Mouse (Mus musculus) MEL (cell line): ENCODE results near the gene Gli1. TPM values are rescaled to one million over a fixed set of nuclear protein-coding genes. Genes with fewer than 3 reads are reported as not detected.

Experiments
- DNase-seq: peaks from one replicate; pipeline ENCODE4 v3.0.0; 2011; ENCODE audit warnings: low read depth, low spot score
- H3K27ac ChIP-seq: 2 replicates; pipeline ENCODE4 v1.5.1; 2012; ENCODE audit warnings: low read depth, mild to moderate bottlenecking, control low read depth, low read length, moderate library complexity; ENCODE audit not compliant: control insufficient read depth
- H3K27me3 ChIP-seq, 2 experiments: fragments of 150-350 bp in 1 of 2; sonication (generic) in 1 of 2; 2 replicates each; pipeline ENCODE4 v1.6.1; 2012; ENCODE audit warnings: low read length in 2 of 2, mild to moderate bottlenecking in 2 of 2, improper control_type of control experiment in 1 of 2, moderate library complexity in 1 of 2; ENCODE audit not compliant: insufficient read depth in 2 of 2, control insufficient read depth in 1 of 2
- H3K36me3 ChIP-seq, 2 experiments: 2 replicates each; pipeline ENCODE4 v1.6.1; 2012 to 2014; ENCODE audit warnings: low read length in 2 of 2, improper control_type of control experiment in 1 of 2, inconsistent platforms in 1 of 2, mild to moderate bottlenecking in 1 of 2; ENCODE audit not compliant: insufficient read depth in 2 of 2, control insufficient read depth in 1 of 2
- H3K4me1 ChIP-seq, 2 experiments: fragments of 150-350 bp in 1 of 2; sonication (generic) in 1 of 2; 2 replicates each; pipeline ENCODE4 v1.6.1; 2012; ENCODE audit warnings: low read length in 2 of 2, improper control_type of control experiment in 1 of 2, mild to moderate bottlenecking in 1 of 2; ENCODE audit not compliant: insufficient read depth in 2 of 2, control insufficient read depth in 1 of 2
- H3K4me3 ChIP-seq, 2 experiments: fragments of 150-350 bp in 1 of 2; sonication (generic) in 1 of 2; 2 replicates each; pipeline ENCODE4 v1.5.1; 2012; ENCODE audit warnings: low read depth in 2 of 2, low read length in 2 of 2, mild to moderate bottlenecking in 2 of 2, moderate library complexity in 2 of 2, control low read depth in 1 of 2, improper control_type of control experiment in 1 of 2; ENCODE audit not compliant: control insufficient read depth in 1 of 2, insufficient read depth in 1 of 2
- H3K79me2 ChIP-seq: 2 replicates; pipeline ENCODE4 v1.6.1; 2012; ENCODE audit warnings: mild to moderate bottlenecking, low read length, moderate library complexity; ENCODE audit not compliant: control insufficient read depth, poor library complexity, insufficient read depth
- H3K9ac ChIP-seq: 2 replicates; pipeline ENCODE4 v1.6.1; 2012; ENCODE audit warnings: low read depth, mild to moderate bottlenecking, control low read depth, low read length, moderate library complexity; ENCODE audit not compliant: control insufficient read depth, poor library complexity, severe bottlenecking
- H3K9me3 ChIP-seq: fragments of 150-350 bp; sonication (generic); replicated peaks from 2 replicates; pipeline ENCODE4 v1.6.1; 2012; ENCODE audit warnings: mild to moderate bottlenecking, low read length, improper control_type of control experiment, moderate library complexity; ENCODE audit not compliant: insufficient read depth
- BHLHE40 ChIP-seq: IDR thresholded peaks from 2 replicates; pipeline ENCODE4 v1.6.1; 2012; ENCODE audit warnings: low read depth, mild to moderate bottlenecking, inconsistent platforms, low read length, improper control_type of control experiment, borderline replicate concordance
- CHD2 ChIP-seq: IDR thresholded peaks from 2 replicates; pipeline ENCODE4 v1.6.1; 2011; ENCODE audit warnings: low read length, improper control_type of control experiment
- ELF1 ChIP-seq: IDR thresholded peaks from 2 replicates; pipeline ENCODE4 v1.6.1; 2014; ENCODE audit warnings: low read depth, mild to moderate bottlenecking, inconsistent platforms, low read length, improper control_type of control experiment, moderate library complexity
- ETS1 ChIP-seq: IDR thresholded peaks from 2 replicates; pipeline ENCODE4 v1.6.1; 2012; ENCODE audit warnings: low read depth, mild to moderate bottlenecking, inconsistent platforms, low read length, improper control_type of control experiment, moderate library complexity
- GABPA ChIP-seq: IDR thresholded peaks from 2 replicates; pipeline ENCODE4 v1.6.1; 2012; ENCODE audit warnings: low read depth, mild to moderate bottlenecking, inconsistent platforms, low read length, improper control_type of control experiment, moderate library complexity
- HCFC1 ChIP-seq: IDR thresholded peaks from 2 replicates; pipeline ENCODE4 v1.6.1; 2012; ENCODE audit warnings: low read depth, mild to moderate bottlenecking, inconsistent platforms, low read length, improper control_type of control experiment, moderate library complexity
- KAT2A ChIP-seq: conservative IDR thresholded peaks from 2 replicates; pipeline ENCODE4 v1.6.1; 2012; ENCODE audit warnings: low read depth, low read length, improper control_type of control experiment, inconsistent platforms
- MAFK ChIP-seq: IDR thresholded peaks from 2 replicates; pipeline ENCODE4 v1.6.1; 2011; ENCODE audit warnings: low read depth, mild to moderate bottlenecking, low read length, improper control_type of control experiment, borderline replicate concordance
- MAX ChIP-seq: IDR thresholded peaks from 2 replicates; pipeline ENCODE4 v1.6.1; 2011; ENCODE audit warnings: low read length, improper control_type of control experiment
- MAZ ChIP-seq: IDR thresholded peaks from 2 replicates; pipeline ENCODE4 v1.6.1; 2012; ENCODE audit warnings: low read depth, mild to moderate bottlenecking, inconsistent platforms, low read length, improper control_type of control experiment
- MYB ChIP-seq: IDR thresholded peaks from 2 replicates; pipeline ENCODE4 v1.6.1; 2011; ENCODE audit warnings: mild to moderate bottlenecking, low read depth, low read length, improper control_type of control experiment
- MYC ChIP-seq: IDR thresholded peaks from 2 replicates; pipeline ENCODE4 v1.6.1; 2011; ENCODE audit warnings: low read depth, mild to moderate bottlenecking, low read length, improper control_type of control experiment, moderate library complexity
- NELFE ChIP-seq: IDR thresholded peaks from 2 replicates; pipeline ENCODE4 v1.6.1; 2011; ENCODE audit warnings: low read depth, low read length, improper control_type of control experiment
- POLR2AphosphoS5 ChIP-seq: IDR thresholded peaks from 2 replicates; pipeline ENCODE4 v1.6.1; 2012; ENCODE audit warnings: low read depth, borderline replicate concordance, mild to moderate bottlenecking, inconsistent platforms, low read length, moderate library complexity, mixed read lengths
- SIN3A ChIP-seq: IDR thresholded peaks from 2 replicates; pipeline ENCODE4 v1.6.1; 2012; ENCODE audit warnings: low read length, improper control_type of control experiment, inconsistent platforms
- SMC3 ChIP-seq: IDR thresholded peaks from 2 replicates; pipeline ENCODE4 v1.6.1; 2011; ENCODE audit warnings: low read depth, low read length, improper control_type of control experiment
- TCF12 ChIP-seq: IDR thresholded peaks from 2 replicates; pipeline ENCODE4 v1.6.1; 2014; ENCODE audit warnings: low read depth, mild to moderate bottlenecking, inconsistent platforms, low read length, improper control_type of control experiment, moderate library complexity
- USF2 ChIP-seq, 2 experiments: IDR thresholded peaks; 2 replicates each; pipeline ENCODE4 v1.6.1; 2011 to 2012; ENCODE audit warnings: improper control_type of control experiment in 2 of 2, low read length in 2 of 2, borderline replicate concordance in 1 of 2, inconsistent platforms in 1 of 2, low read depth in 1 of 2, mild to moderate bottlenecking in 1 of 2; ENCODE audit not compliant: insufficient read depth in 1 of 2
- ZNF384 ChIP-seq: IDR thresholded peaks from 2 replicates; pipeline ENCODE4 v1.6.1; 2012; ENCODE audit warnings: low read depth, mild to moderate bottlenecking, inconsistent platforms, low read length, improper control_type of control experiment
- polyA plus RNA-seq, 2 experiments: library from polyadenylated mRNA; stranded (reverse) in 1 of 2; unstranded in 1 of 2; fragments of >175 nt in 1 of 2; fragments of >200 nt in 1 of 2; gene quantifications; 2 replicates each; pipeline versions ENCODE4 v1.2.1 to v1.2.4; 2012; ENCODE audit warnings: low replicate concordance in 2 of 2, low read depth in 1 of 2; ENCODE audit not compliant: insufficient read length in 2 of 2, insufficient read depth in 1 of 2, missing spikeins in 1 of 2
- total RNA-seq: library from RNA; depleted of rRNA; stranded (reverse); fragments of 300-350 nt; gene quantifications from 2 replicates; pipeline ENCODE4 v1.2.3, GENCODE M21; 2012

Gene Gli1
- total and polyA plus RNA-seq, 3 experiments: 1.3 to 8.0 TPM; not detected in 1

DNA sequence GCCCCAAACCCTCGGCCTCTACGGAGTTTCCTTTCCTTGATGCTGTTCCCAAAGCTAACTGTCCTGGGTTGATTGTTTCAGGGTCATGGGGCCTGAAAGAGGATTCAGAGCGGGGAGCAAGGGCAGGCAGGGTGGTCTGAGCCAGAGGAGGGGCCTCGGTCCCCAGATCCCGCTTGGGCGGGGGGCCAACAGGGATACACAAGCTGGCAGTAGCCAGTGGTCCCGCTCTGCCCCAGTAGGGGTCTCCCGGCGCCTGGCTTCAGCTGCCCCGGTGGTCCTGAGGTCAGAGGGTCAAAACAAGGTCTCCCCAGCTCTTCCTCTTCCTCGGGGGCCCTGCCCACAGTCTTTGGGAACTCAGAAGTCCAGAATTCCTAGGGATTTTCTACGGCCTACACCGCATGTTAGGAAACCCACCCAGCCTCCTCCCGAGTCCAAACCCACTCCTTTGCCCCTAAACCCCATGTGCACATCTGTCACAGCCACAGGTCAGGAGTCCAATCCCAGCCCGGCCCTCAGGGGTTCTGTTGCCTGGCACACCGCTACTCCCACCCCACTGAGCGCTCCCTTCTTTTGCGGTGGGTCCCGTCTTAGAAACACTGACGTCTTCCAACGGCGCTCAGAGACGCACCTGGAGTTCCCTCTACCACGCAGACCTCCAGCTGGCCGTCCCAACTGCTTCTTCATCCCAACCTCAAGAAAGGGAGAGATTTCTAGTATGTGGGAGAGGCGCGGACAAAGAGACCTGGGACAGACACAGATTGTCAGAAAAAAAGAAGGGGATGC lies 1.0 kb downstream of the Gli1 start:
- Histone ChIP-seq H3K9me3 (no peaks in the 10 kb centered on the region), H3K4me3 (peak overlapping the region; percentile 38 to 95), H3K27me3 (no peaks in the 10 kb centered on the region), H3K4me1 (0 out of 4 replicates have a peak, but pooled peaks cover 0 to 3% of the 10 kb centered on the region in 2 experiments), H3K36me3 (peaks cover 0 to 2% of the 10 kb centered on the region in 2 experiments; a peak in 1 of 4 replicates), H3K27ac (no peak overlapping the region), H3K79me2 (no peaks in the 10 kb centered on the region; the same call in 1 of the 2 replicates), H3K9ac (peak overlapping the region; percentile 50)
- DNase-seq: peak; percentile 50
- TF ChIP-seq MYC (no peak), ETS1 (no peak), ZNF384 (no peak), SIN3A (no peak), BHLHE40 (no peak), USF2 (IDR thresholded peaks at IDR 0.05; ENCODE audit: borderline replicate concordance in 1 of 2, insufficient read depth in 1 of 2, low read depth in 1 of 2, low read length in 2 of 2) (no peak), MAZ (no peak), MAFK (no peak), TCF12 (no peak), CHD2 (no peak), POLR2AphosphoS5 (no peak), ELF1 (no peak), MYB (no peak), SMC3 (no peak), GABPA (no peak), KAT2A (no peak)

DNA sequence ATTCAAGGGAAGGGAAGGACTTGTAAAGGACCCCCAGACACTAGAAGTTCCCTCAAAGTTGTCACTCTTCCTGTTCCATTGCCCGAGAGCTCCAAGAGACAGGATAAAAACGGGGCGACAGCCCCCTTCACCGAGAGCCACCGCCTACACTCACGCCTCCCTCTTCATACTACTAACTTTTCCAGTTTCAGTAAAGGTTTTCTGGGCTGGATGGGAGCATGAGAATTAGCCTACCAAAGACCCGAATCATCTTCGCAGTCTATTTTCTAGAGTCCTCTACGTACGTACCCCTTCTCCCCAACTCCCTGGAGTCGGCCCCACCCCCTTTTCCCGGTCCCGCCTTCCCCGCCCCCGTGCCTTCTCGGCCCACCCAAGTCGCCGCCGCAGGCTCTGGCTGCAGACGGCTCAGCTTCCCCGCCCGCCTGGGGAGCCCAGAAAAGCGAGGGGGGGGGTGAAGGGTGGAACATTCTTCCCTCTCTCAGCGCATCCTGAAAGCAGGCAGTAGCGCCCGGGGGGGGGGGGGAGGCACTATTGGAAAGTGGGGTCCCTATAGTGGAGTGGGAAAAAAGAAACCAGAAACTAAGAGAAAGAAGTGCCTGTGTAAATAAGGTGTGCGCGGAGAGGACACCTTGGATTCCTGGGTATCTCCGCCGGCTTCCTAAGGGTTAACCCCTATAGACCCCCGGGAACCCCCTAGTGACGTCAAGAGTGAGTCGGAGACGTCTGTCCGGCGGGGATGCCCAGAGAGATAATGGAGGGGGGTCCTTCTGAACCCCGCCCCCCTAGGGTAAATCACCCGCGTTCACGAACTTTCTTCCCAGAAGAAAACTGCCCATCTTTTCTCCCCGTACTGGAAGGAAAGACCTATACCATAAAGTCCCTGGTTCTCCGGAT lies 1.8 kb downstream of the Gli1 start:
- peak overlapping the region; percentile 61 to 95 for H3K4me3 ChIP-seq
- peak; percentile 90 for DNase-seq
- no peaks in the 10 kb centered on the region for H3K9me3 ChIP-seq
- H3K9ac ChIP-seq: peak overlapping the region; percentile 66
- H3K79me2 ChIP-seq: no peaks in the 10 kb centered on the region; the same call in 1 of the 2 replicates
- H3K27me3 ChIP-seq: no peaks in the 10 kb centered on the region
- 0 out of 4 replicates have a peak, but pooled peaks cover 0 to 3% of the 10 kb centered on the region in 2 experiments for H3K4me1 ChIP-seq
- peak overlapping the region; percentile 56 for H3K27ac ChIP-seq
- peaks cover 0 to 2% of the 10 kb centered on the region in 2 experiments; a peak in 1 of 4 replicates for H3K36me3 ChIP-seq
- peak; percentile 19; the same call in 1 of the 2 replicates for TF ChIP-seq NELFE
- peak; percentile 63; the same call in 1 of the 2 replicates for TF ChIP-seq MAZ
- TF ChIP-seq ELF1: no peak
- no peak for TF ChIP-seq MAX
- no peak for TF ChIP-seq HCFC1
